Mouse (Mus musculus) E14TG2a.4 (cell line): ENCODE measurements at regions not wholly inside any gene's neighbourhood (a gene's known extent, or its start where the extent isn't known, plus 50 kb on each side); places are given as distances from the start of the nearest gene placed in this dataset.

ENCODE experiments used
- H3K27me3 ChIP-seq: 2 replicates; pipeline ENCODE4 v1.6.1; 2014; ENCODE audit warnings: low read length, control low read depth; ENCODE audit not compliant: insufficient read depth
- H3K36me3 ChIP-seq: 2 replicates; pipeline ENCODE4 v1.6.1; 2014; ENCODE audit warnings: low read length, control low read depth; ENCODE audit not compliant: insufficient read depth
- H3K4me1 ChIP-seq: replicated peaks from 2 replicates; pipeline ENCODE4 v1.6.1; 2014; ENCODE audit warnings: low read depth, low read length, control low read depth
- H3K4me3 ChIP-seq: replicated peaks from 2 replicates; pipeline ENCODE4 v1.5.1; 2014; ENCODE audit warnings: mild to moderate bottlenecking, low read length
- H3K9me3 ChIP-seq: 2 replicates; pipeline ENCODE4 v1.6.1; 2014; ENCODE audit warnings: low read length, control low read depth
- CTCF ChIP-seq: conservative IDR thresholded peaks from 2 replicates; pipeline ENCODE4 v1.5.1; 2014; ENCODE audit warnings: low read length
- NANOG ChIP-seq: IDR thresholded peaks from 2 replicates; pipeline ENCODE4 v1.6.1; 2014; ENCODE audit warnings: borderline replicate concordance, low read length, mixed read lengths
- POU5F1 ChIP-seq: IDR thresholded peaks from 2 replicates; pipeline ENCODE4 v1.6.1; 2014; ENCODE audit warnings: low read length, borderline replicate concordance

DNA sequence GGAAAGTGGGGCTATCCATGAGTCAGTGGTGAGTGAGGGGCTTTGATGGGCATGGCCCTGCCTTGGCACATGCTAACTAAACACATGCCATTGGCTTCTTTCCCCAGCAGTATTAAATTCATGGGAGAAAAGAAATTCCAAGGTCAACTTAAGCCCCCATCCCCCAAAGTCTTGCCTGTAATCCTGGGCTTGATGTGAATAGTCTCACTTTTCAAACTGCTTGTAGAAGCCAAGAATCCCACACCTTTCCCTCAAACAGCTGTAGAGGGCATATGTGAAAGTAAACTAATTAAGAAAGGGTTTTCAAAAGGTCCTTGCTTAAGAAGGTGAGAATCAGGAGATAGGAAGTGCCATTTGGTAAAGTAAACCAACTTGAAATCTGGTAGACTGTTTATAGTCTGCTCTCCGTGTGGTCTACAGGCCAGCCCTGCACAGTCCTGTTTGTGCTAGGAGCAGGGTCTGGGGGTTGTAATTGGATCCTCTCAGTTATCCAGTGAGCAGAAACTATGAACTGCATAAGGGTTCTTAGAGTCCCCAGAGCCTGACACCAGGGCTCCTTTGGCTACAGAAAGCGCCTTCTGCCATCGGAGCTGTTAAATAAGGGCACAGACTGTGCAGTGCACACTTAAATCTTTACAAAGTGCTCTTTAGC is 123.3 kb upstream of the Sox11 start:
- Histone ChIP-seq H3K4me1 (no peaks in the 10 kb centered on the region), H3K27me3 (no peaks in the 10 kb centered on the region), H3K36me3 (no peaks in the 10 kb centered on the region), H3K9me3 (no peaks in the 10 kb centered on the region), H3K4me3 (no peak overlapping the region)
- TF ChIP-seq POU5F1 (no peak), NANOG (no peak), CTCF (no peak)

DNA sequence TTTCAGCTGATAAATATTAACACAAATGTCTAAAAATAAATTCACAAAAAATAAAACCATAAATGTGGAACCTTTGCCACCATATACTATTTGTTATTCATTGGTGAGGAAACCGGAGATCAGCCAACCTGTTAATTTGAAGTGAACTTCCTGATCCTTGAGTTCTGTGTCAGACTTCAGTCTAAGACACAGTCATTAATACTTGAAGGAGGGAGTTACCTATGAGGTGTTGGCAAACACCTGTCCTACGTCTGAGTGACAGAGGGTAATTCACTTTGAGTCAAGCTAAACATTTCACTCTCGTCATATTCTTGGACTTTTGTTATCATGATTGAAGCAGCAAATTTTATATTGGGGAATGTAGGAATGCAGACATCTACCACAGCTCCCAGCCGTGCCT is 116.3 kb upstream of the Sox11 start:
- Histone ChIP-seq H3K4me3 (no peak overlapping the region), H3K9me3 (no peaks in the 10 kb centered on the region), H3K4me1 (no peaks in the 10 kb centered on the region), H3K36me3 (no peaks in the 10 kb centered on the region), H3K27me3 (no peaks in the 10 kb centered on the region)
- TF ChIP-seq POU5F1 (no peak), NANOG (no peak), CTCF (no peak)

DNA sequence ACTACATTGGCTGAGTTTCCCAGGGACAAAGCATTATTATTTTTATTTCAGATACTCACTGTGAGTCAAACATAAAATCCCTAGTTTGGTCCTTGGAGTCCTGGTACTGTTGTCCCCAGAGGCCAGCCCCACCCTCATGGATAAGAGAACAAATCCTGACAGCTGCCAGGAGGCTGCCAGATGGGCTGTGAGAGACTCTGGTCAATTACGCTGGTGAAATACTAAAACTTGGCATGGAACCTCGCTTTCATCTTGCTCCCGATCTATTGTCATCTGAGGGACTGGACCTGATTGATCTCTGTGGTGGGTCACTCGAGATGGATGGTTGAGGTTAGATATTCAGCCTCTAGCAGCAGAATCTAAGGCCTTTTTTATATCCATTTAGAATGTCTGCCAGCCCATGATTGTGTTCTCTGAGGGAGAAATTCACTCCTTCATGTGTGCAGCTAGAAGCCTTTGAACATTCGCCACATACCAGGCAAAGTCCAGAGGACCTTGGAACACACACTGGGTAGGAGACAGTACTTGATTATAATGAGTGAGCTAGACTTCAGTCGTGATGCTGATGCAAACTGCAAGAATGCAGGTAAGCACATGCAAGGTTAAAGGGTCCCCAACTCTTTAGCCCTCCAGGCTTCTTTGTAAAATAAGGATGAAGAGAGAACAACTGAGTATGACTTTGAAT is 95.4 kb upstream of the Sox11 start:
- Histone ChIP-seq H3K36me3 (no peaks in the 10 kb centered on the region), H3K9me3 (no peaks in the 10 kb centered on the region), H3K4me3 (no peak overlapping the region), H3K4me1 (no peaks in the 10 kb centered on the region), H3K27me3 (no peaks in the 10 kb centered on the region)
- no peak for TF ChIP-seq POU5F1

DNA sequence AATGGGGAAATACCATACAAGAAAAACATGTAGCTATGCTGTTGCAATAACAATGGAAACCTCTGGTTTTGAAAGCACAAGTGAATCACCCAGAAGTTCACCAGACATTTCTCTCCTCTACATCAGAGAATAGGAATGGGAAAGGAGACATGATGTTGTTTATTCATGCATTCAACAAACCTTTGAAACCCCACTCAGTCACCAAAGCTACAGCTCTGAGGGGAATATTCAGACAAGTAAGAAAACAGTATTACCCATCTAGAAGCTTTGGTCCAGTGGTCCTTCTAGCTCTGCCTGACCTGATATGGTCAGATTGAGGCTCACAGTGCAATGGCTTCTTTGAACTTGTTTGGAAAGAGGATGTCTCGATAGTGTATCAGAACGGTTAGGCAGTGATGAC is 89.0 kb upstream of the Sox11 start:
- Histone ChIP-seq H3K9me3 (no peaks in the 10 kb centered on the region), H3K27me3 (no peaks in the 10 kb centered on the region), H3K4me3 (no peak overlapping the region), H3K4me1 (no peaks in the 10 kb centered on the region), H3K36me3 (no peaks in the 10 kb centered on the region)
- TF ChIP-seq NANOG (no peak), CTCF (no peak), POU5F1 (no peak)

DNA sequence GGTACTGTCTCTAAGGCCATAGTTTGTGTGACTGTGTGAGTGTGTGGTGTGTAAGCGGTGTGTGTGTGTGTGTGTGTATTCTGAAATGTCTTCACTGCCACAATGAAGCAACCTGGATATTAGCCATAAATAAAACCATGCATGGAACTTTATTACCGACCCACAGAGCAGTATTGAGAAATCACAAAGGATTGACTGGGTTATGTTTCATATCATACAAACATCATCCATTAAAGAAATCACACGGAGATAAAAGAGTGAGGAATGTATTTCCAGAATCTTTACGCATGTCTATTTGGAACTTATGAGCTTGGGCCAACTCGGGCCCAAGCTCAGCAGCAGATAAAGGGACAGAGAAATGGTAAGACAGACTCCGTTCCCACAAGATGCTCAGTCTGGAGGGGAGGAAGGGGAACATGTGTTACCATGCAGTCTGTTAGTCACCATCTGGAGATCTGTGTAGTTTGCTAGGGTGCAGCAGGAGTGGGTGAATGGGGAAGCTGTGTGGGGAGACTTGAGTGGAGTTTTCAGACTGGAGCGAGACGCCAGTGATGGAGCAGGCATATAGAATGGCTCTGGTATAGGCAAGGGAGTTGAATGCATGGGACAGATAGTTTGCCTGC is 75.1 kb upstream of the Sox11 start:
- Histone ChIP-seq H3K36me3 (no peaks in the 10 kb centered on the region), H3K4me3 (no peak overlapping the region), H3K9me3 (no peaks in the 10 kb centered on the region), H3K27me3 (no peaks in the 10 kb centered on the region), H3K4me1 (no peaks in the 10 kb centered on the region)
- TF ChIP-seq POU5F1 (no peak), NANOG (no peak), CTCF (no peak)

DNA sequence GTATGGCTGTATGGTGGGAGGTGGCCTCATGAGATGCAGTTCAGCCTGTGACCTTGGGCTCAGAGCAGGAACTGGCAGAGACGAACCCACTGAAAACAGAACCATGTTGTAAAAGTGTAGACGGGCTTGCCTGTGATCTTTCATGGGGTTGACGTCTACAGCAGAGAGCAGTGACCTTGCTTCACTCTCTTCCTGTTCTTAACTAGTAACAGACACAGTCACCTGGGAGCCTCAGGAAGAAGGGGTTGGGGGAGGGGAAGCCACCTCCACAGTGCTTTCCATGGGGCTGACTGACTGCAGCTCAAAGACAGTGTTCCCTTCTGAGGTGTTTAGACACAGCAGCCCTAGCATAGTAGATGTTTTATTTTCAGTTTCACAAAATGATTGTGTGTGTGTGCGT is 68.2 kb upstream of the Sox11 start:
- Histone ChIP-seq H3K36me3 (no peaks in the 10 kb centered on the region), H3K9me3 (no peaks in the 10 kb centered on the region), H3K27me3 (no peaks in the 10 kb centered on the region), H3K4me3 (no peak overlapping the region), H3K4me1 (peaks cover 4% of the 10 kb centered on the region; the same call in 1 of the 2 replicates)
- no peak for TF ChIP-seq CTCF
- no peak for TF ChIP-seq NANOG
- no peak for TF ChIP-seq POU5F1

DNA sequence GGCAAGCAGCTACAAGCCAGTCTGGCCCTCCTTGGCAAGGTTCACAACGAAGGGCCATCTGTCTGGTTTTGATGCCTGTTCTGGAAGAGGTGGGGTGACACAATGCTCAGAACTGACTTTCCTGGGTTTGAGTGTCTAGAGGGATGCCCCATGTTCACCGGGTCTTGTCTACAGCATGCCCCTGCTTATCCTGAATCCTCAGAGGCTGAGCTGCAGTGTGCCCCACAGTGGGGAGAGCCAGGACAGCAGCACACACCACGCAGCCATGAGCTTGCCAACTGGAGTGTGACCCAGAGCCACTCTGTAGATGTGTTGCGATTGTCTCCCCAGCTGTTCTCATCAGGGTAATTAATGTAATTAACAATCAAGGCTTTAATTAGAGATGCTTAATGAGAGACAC is 66.1 kb upstream of the Sox11 start:
- Histone ChIP-seq H3K4me1 (peaks cover 4% of the 10 kb centered on the region; the same call in 1 of the 2 replicates), H3K27me3 (no peaks in the 10 kb centered on the region), H3K9me3 (no peaks in the 10 kb centered on the region), H3K4me3 (no peak overlapping the region), H3K36me3 (no peaks in the 10 kb centered on the region)
- TF ChIP-seq POU5F1 (no peak), NANOG (no peak), CTCF (no peak)

DNA sequence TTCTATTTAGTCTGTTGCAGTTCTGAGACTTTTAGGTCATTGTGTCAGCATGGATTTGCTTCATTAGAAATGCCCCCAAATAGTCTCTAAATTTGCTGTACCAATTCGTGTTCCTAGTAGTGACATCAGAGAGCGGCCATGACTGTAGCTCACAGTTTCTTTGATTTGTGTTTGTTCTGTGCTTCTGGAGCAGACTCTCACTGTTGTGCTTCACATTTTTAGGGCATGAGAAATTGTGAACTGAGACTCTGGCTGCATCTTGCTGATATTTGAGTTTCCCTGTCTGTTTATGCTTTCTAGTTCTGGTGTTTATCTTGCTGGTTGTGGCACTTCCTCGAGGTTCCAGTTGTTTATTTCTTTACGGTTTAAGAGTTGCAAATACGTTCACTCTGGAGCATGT is 57.0 kb upstream of the Sox11 start:
- TF ChIP-seq NANOG: no peak
- TF ChIP-seq POU5F1: no peak
- TF ChIP-seq CTCF: no peak
- Histone ChIP-seq H3K36me3 (no peaks in the 10 kb centered on the region), H3K4me3 (no peak overlapping the region)

More for the DNA sequence above, 57.0 kb upstream of the Sox11 start:
- Histone ChIP-seq H3K9me3 (no peaks in the 10 kb centered on the region), H3K4me1 (no peaks in the 10 kb centered on the region), H3K27me3 (no peaks in the 10 kb centered on the region)
